Mouse (Mus musculus) embryonic facial prominence, embryonic 11.5 days (tissue): Measurements from ENCODE around the gene Crtac1. TPM values are rescaled to one million over a fixed set of nuclear protein-coding genes. Genes with fewer than 3 reads are reported as not detected.

Source experiments
- ATAC-seq: fragments of 200-750 bp; cut with Nextera tagmentation; replicated peaks from 2 replicates; pipeline ENCODE4 v1.8.0; 2017; ENCODE audit warnings: low read depth; ENCODE audit not compliant: insufficient number of reproducible peaks, low FRiP score, low TSS enrichment
- DNase-seq: peaks from one replicate; pipeline ENCODE4 v3.0.0-alpha.2; 2015; ENCODE audit warnings: low spot score
- H3K27ac ChIP-seq: fragments of 300-500 bp; sonication (generic); replicated peaks from 2 replicates; pipeline ENCODE4 v1.5.1; 2014; ENCODE audit warnings: mild to moderate bottlenecking, low read depth, low read length, control low read depth
- H3K27me3 ChIP-seq: fragments of 300-500 bp; sonication (generic); 2 replicates; pipeline ENCODE4 v1.6.1; 2014; ENCODE audit warnings: mild to moderate bottlenecking, low read length, moderate library complexity, mixed read lengths; ENCODE audit not compliant: control insufficient read depth, insufficient read depth
- H3K36me3 ChIP-seq: fragments of 300-500 bp; sonication (generic); replicated peaks from 2 replicates; pipeline ENCODE4 v1.6.1; 2014; ENCODE audit warnings: low read depth, mild to moderate bottlenecking, low read length, moderate library complexity, mixed read lengths; ENCODE audit not compliant: control insufficient read depth, insufficient read depth
- H3K4me1 ChIP-seq: fragments of 300-500 bp; sonication (generic); 2 replicates; pipeline ENCODE4 v1.6.1; 2014; ENCODE audit warnings: low read length, mixed read lengths; ENCODE audit not compliant: control insufficient read depth, insufficient read depth
- H3K4me2 ChIP-seq: fragments of 300-500 bp; sonication (generic); 2 replicates; pipeline ENCODE4 v1.6.1; 2014; ENCODE audit warnings: low read depth, mild to moderate bottlenecking, control low read depth, low read length, moderate library complexity
- H3K4me3 ChIP-seq: fragments of 300-500 bp; sonication (generic); 2 replicates; pipeline ENCODE4 v1.5.1; 2014; ENCODE audit warnings: low read depth, low read length, control low read depth
- H3K9ac ChIP-seq: fragments of 300-500 bp; sonication (generic); replicated peaks from 2 replicates; pipeline ENCODE4 v1.6.1; 2014; ENCODE audit warnings: mild to moderate bottlenecking, control low read depth, low read length
- H3K9me3 ChIP-seq: fragments of 300-500 bp; sonication (generic); replicated peaks from 2 replicates; pipeline ENCODE4 v1.6.1; 2016; ENCODE audit warnings: mild to moderate bottlenecking, low read length, inconsistent platforms, mixed read lengths; ENCODE audit not compliant: control insufficient read depth
- WGBS: fragments of 180-500 bp; shearing (Covaris S2); extraction: QIAGEN DNeasy Blood & Tissue Kit; methylation state at CpG from one replicate; pipeline ENCODE4 v1.1.7; 2014; 5-methylcytosine and 5-hydroxymethylcytosine counted together
- polyA plus RNA-seq: library from polyadenylated mRNA; unstranded; fragments of >200 nt; fragmentation: Nextera tagmentation; extraction: Ambion mirVana; gene quantifications from 2 replicates; pipeline ENCODE4 v1.2.1, GENCODE M21; 2014

The Crtac1 gene
- polyA plus RNA-seq, 1 experiment from 2014 or later: 5.8 TPM

DNA sequence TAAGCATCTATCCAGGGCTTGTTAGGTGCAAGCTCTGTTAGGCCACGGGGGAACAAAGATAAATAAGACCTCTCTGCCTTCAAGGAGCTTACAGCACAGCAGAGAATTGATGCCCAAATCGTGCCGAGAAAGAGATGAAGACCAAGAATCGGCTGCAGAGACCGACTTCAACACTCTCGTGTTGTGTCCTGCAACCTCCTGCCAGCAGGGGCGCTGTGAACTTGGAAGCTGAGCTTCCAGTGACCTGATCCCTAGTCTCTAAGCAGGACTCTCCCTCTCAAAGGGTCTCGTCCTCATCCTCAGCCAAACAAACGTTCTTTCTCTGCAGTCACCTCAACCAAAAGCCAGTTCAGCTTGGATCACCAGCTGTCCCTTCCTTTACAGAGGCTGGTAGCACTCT lies 7.8 kb upstream of the Crtac1 start:
- Histone ChIP-seq H3K4me1 (no peaks in the 10 kb centered on the region; the same call in 1 of the 2 replicates), H3K4me2 (no peak overlapping the region), H3K4me3 (no peak overlapping the region), H3K36me3 (no peaks in the 10 kb centered on the region), H3K9ac (no peak overlapping the region), H3K27me3 (peaks cover 4% of the 10 kb centered on the region; the same call in 1 of the 2 replicates), H3K9me3 (no peaks in the 10 kb centered on the region), H3K27ac (no peak overlapping the region)
- no peak for DNase-seq
- WGBS: 75% methylated on average over 9 of the region's 9 CpGs
- no peak for ATAC-seq

DNA sequence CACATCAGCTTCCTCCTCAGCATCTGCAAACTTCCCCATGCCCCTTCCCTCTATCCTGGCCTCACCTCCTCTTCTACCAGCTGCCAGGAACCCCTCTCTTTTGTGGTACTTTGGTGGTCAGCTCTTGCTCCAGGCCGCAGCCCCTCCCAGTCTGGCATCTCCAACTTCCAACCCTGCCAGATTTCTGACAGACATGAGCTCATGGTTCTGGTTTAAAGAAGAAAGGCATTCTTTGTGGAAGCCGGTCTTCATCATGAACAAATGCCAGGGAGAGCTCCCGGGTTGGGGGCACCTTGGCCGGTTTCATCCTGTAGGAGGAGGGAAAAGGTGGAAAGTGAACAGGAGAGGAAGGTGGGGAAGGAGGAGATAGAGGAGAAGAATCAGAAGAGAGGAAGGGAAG lies 4.0 kb upstream of the Crtac1 start:
- WGBS: 50% methylated on average over 4 of the region's 4 CpGs
- H3K36me3 ChIP-seq: no peaks in the 10 kb centered on the region
- no peak overlapping the region for H3K9ac ChIP-seq
- no peak overlapping the region for H3K4me3 ChIP-seq
- DNase-seq: no peak
- H3K4me2 ChIP-seq: no peak overlapping the region
- no peak overlapping the region for H3K27ac ChIP-seq
- H3K4me1 ChIP-seq: no peaks in the 10 kb centered on the region; the same call in 1 of the 2 replicates
- peaks cover 35% of the 10 kb centered on the region for H3K27me3 ChIP-seq
- no peaks in the 10 kb centered on the region for H3K9me3 ChIP-seq
- ATAC-seq: no peak

DNA sequence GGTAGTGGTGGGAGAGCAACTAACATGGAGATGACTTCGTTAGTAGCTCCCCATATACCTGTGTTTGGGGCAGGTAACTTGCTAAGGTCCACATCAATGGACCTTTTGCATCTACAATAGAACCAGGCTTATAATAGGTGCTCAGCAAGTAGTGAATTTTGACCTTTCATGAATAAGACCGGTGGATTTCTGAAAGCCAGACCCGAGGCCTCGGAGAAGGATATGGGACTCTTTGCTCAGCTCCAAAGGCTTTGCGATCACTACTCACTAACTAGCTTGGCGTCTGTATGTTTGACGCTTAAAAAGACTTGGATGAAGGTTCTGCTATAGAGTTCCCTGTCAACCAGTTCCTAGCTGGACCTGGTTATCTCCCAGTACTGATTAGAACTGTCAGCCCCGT lies 1.2 kb upstream of the Crtac1 start:
- no peaks in the 10 kb centered on the region for H3K9me3 ChIP-seq
- no peak for DNase-seq
- H3K4me1 ChIP-seq: no peaks in the 10 kb centered on the region; the same call in 1 of the 2 replicates
- H3K4me2 ChIP-seq: peak overlapping the region; percentile 99
- no peak for ATAC-seq
- peak overlapping the region; percentile 66 for H3K4me3 ChIP-seq
- no peak overlapping the region; the same call in 1 of the 2 replicates for H3K9ac ChIP-seq
- no peak overlapping the region for H3K27ac ChIP-seq
- WGBS: 52% methylated on average over 8 of the region's 8 CpGs
- H3K27me3 ChIP-seq: peaks cover 43% of the 10 kb centered on the region
- no peaks in the 10 kb centered on the region for H3K36me3 ChIP-seq

DNA sequence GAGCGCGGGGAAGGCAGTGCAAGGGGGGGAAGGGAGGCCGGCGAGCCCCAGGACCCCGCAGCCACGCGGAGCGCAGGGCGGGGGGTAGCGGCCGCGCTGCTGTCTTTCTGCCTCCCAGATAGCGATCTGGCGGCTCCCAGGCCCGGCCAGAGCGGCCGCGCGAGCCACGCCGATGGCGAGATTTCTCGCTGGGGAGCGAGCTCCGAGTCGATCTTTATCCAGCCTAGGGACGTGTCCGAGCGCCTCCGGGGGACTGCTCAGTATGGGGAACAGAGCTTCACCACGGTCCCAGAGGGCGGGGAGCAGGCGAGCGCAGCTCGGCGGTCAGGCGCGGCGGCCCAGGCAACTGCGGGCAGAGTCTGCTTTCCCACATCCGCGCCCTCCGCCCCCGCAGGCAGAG lies 608 bp upstream of the Crtac1 start:
- under 1% methylated on average over 31 of the region's 44 CpGs for WGBS
- no peaks in the 10 kb centered on the region for H3K36me3 ChIP-seq
- peak overlapping the region; percentile 99 for H3K4me2 ChIP-seq
- H3K9me3 ChIP-seq: no peaks in the 10 kb centered on the region
- peak overlapping the region; percentile 28; the same call in 1 of the 2 replicates for H3K27ac ChIP-seq
- DNase-seq (peak; percentile 48), ATAC-seq (peak; percentile 64)
- H3K9ac ChIP-seq: peak overlapping the region; percentile 63
- no peaks in the 10 kb centered on the region; the same call in 1 of the 2 replicates for H3K4me1 ChIP-seq
- peak overlapping the region; percentile 66 for H3K4me3 ChIP-seq
- H3K27me3 ChIP-seq: peaks cover 43% of the 10 kb centered on the region

DNA sequence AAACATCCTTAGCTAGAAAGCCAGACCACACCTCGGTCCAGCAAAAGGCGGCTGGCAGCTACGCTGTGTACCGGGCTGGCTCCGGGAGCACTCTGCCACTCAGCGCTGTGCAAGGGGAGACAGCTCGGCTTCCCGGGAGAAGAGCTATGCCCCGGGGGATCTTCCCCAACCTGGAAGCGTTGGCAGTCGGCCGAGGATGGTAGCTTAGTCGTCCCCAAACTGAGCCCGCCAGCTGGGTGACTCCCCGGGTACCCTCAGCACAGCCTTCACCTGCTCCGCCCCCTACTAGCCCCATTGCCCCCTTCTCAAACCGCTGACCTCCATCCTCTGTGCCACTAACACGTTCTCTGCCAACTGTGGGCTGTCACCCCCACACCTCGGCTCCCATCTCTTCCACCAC lies 602 bp downstream of the Crtac1 start:
- Histone ChIP-seq H3K4me2 (peak overlapping the region; percentile 99), H3K9me3 (no peaks in the 10 kb centered on the region), H3K27me3 (peaks cover 43% of the 10 kb centered on the region), H3K4me3 (peak overlapping the region; percentile 66), H3K9ac (peak overlapping the region; percentile 63), H3K4me1 (no peaks in the 10 kb centered on the region; the same call in 1 of the 2 replicates), H3K27ac (no peak overlapping the region), H3K36me3 (no peaks in the 10 kb centered on the region)
- no peak for DNase-seq
- WGBS: 4% methylated on average over 19 of the region's 19 CpGs
- no peak; the same call in 1 of the 2 replicates for ATAC-seq

DNA sequence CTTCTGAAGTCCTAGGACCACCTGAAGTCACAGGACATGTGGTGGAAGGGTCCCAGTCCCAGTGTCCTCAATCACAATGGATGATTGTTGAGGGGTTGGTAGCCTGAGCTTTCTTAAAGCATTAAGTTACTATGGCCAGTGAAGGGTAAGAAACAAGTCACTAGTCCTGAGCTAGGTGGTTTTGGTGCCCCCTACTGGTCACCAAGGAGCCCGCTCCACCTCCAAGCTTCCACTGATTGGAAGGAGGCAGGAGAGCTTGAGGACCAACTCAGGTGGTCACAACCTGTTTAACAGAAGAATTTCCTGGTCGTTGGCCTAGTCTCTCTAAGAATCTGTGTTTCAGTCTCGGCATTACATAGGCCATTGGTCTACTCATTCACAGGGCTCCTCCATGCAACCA lies 2.2 kb downstream of the Crtac1 start:
- H3K27ac ChIP-seq: no peak overlapping the region
- WGBS: 7% methylated on average over 3 of the region's 3 CpGs
- peaks cover 40% of the 10 kb centered on the region for H3K27me3 ChIP-seq
- peak; percentile 75 for DNase-seq
- ATAC-seq: no peak
- no peak overlapping the region for H3K9ac ChIP-seq
- H3K4me1 ChIP-seq: no peaks in the 10 kb centered on the region; the same call in 1 of the 2 replicates
- H3K36me3 ChIP-seq: no peaks in the 10 kb centered on the region
- H3K4me2 ChIP-seq: no peak overlapping the region
- no peak overlapping the region for H3K4me3 ChIP-seq
- no peaks in the 10 kb centered on the region for H3K9me3 ChIP-seq

DNA sequence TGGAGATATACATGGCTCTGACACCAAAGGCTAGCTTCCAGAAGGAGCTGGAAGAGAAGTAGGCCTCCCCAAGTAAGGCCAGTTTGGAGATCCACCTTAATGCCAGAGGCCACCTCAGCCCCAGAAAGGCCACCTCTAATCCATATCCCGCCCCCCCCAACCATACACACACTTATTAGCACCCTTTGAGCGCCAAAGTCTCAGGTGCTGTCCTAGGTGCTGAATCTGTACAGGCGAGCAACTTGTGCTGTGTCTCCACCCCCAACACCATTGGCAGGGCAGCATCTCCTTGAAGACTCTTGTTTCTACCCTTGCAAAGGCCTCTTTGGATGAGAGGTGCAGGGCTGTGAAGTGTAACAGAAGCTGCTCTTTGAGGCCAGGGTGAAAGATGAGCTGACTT lies 6.4 kb downstream of the Crtac1 start:
- Histone ChIP-seq H3K4me1 (no peaks in the 10 kb centered on the region; the same call in 1 of the 2 replicates), H3K27ac (no peak overlapping the region), H3K9ac (no peak overlapping the region), H3K9me3 (no peaks in the 10 kb centered on the region), H3K4me3 (no peak overlapping the region), H3K36me3 (no peaks in the 10 kb centered on the region), H3K27me3 (peaks cover 5% of the 10 kb centered on the region), H3K4me2 (no peak overlapping the region)
- WGBS: 6% methylated on average over 3 of the region's 3 CpGs
- DNase-seq (peak; percentile 89), ATAC-seq (no peak)

DNA sequence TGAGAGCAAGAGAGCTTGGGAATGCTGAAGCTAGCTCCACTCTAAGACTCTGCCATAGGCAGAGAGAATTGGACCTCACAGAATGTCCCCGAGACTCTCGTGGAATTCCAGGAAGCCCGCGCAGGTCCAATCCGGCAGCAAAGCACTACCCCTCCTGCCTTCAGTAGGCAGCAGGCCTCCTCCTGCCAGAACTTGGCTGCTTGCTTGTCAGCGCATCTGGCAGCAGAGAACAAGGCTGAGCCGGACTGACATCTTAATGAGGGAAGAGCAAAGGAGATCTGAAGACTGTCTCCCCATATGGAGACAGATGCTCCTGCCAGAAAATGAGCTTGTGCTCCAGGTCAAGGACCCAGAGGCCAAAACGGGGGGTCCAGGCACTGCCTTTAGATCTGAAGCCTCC lies 16.5 kb downstream of the Crtac1 start:
- H3K4me2 ChIP-seq: no peak overlapping the region
- ATAC-seq (no peak), DNase-seq (no peak)
- no peak overlapping the region for H3K4me3 ChIP-seq
- H3K27ac ChIP-seq: no peak overlapping the region
- H3K9ac ChIP-seq: no peak overlapping the region
- no peaks in the 10 kb centered on the region for H3K9me3 ChIP-seq
- no peaks in the 10 kb centered on the region for H3K36me3 ChIP-seq
- H3K4me1 ChIP-seq: no peaks in the 10 kb centered on the region; the same call in 1 of the 2 replicates
- WGBS: 73% methylated on average over 8 of the region's 8 CpGs
- H3K27me3 ChIP-seq: no peaks in the 10 kb centered on the region
